Mouse (Mus musculus): ENCODE measurements around the gene Fam186a.

Fam186a gene

GRCm38 (mm10) chr15:99874612-99875333, 92.1 kb downstream of the Fam186a start:
- DNase-seq (ENCODE audit: extremely low read depth, low read depth): peak; percentile 13

- DNase-seq (ENCODE audit: extremely low read depth, low read depth): no peak
Measured at GRCm38 (mm10) chr15:99872543-99872942, 94.3 kb downstream of the Fam186a start.
